ENCODE assay signal across 8 mouse cellular contexts in genomic region chr7:84749434-84750301, GRCm38 (mm10). TPM values are rescaled to one million over a fixed set of nuclear protein-coding genes. Genes with fewer than 3 reads are reported as not detected.
DNase-seq lines count a peak whose midpoint lies in the region; ATAC-seq and TF ChIP-seq lines count a peak whose summit lies in the region.

No protein-coding gene starts in this region.

- intact Hi-C loops in left cerebral cortex, postnatal 10 days (cut with DNase I) = loop anchor here (5.0 kb wide), 2 partner anchors 38 to 157 kb away; no protein-coding TSS in a partner anchor

- no peak for TF ChIP-seq CTCF in spleen, adult 2 months (IDR thresholded peaks at IDR 0.05; ENCODE audit: extremely low read depth, insufficient read depth, insufficient read length, insufficient replicate concordance)

- no peaks in the 10 kb centered on the region for H3K9me3 ChIP-seq in intestine, embryonic 14.5 days (ENCODE audit: control insufficient read depth, low read length)

- H3K9ac ChIP-seq in intestine, embryonic 14.5 days (ENCODE audit: low read length) = no peak overlapping the region

- H3K27ac ChIP-seq in spleen, adult 2 months (ENCODE audit: insufficient read depth, low read length) = no peak overlapping the region
- no peak overlapping the region for H3K27ac ChIP-seq in intestine, embryonic 14.5 days (ENCODE audit: low read depth)

- ATAC-seq in intestine, embryonic 14.5 days (replicated peaks; ENCODE audit: low FRiP score, low TSS enrichment, low read depth) = peak; percentile 68
- peak; percentile 91 for ATAC-seq in megakaryocyte-erythroid progenitor cell, adult 5-6 weeks (replicated peaks; ENCODE audit: low FRiP score, low TSS enrichment, poor library complexity, severe bottlenecking)

- peak in 1 of 2 experiments; percentile 38 for DNase-seq in spleen, adult 2 months (ENCODE audit: low read depth in 1 of 2, low spot score in 2 of 2)
- no peak for DNase-seq in spleen, adult 12 weeks (ENCODE audit: low spot score)
- DNase-seq in embryo, embryonic 11.5 days (ENCODE audit: low read depth, low spot score) = peak; percentile 60
- peak; percentile 5 for DNase-seq in gastrocnemius, postnatal 25 days
- DNase-seq in intestine, embryonic 14.5 days (ENCODE audit: low spot score) = peak; percentile 86
- peak; percentile 59 for DNase-seq in left cerebral cortex, postnatal 10 days (ENCODE audit: extremely low spot score in 1 of 2, low spot score in 2 of 2)
- peak; percentile 59 for DNase-seq in right cerebral cortex, postnatal 4 days

- H3K4me1 ChIP-seq in spleen, adult 2 months (ENCODE audit: control insufficient read depth, insufficient read depth, insufficient read length) = no peaks in the 10 kb centered on the region
- peaks cover 6% of the 10 kb centered on the region; the same call in 1 of the 2 replicates for H3K4me1 ChIP-seq in intestine, embryonic 14.5 days (replicated peaks; ENCODE audit: control insufficient read depth, insufficient read depth, low read length)

- H3K4me3 ChIP-seq in spleen, adult 2 months (ENCODE audit: extremely low read depth, insufficient read depth, insufficient read length) = peak overlapping the region; percentile 16; the same call in 1 of the 2 replicates
- H3K4me3 ChIP-seq in intestine, embryonic 14.5 days (ENCODE audit: low read depth, low read length) = peak overlapping the region; percentile 42

- H3K4me2 ChIP-seq in intestine, embryonic 14.5 days (ENCODE audit: low read length) = peak overlapping the region; percentile 54

- 0 out of 2 replicates have a peak, but pooled peaks cover 2% of the 10 kb centered on the region for H3K27me3 ChIP-seq in spleen, adult 2 months (ENCODE audit: control insufficient read depth, insufficient read depth, low read length)
- no peaks in the 10 kb centered on the region for H3K27me3 ChIP-seq in intestine, embryonic 14.5 days (replicated peaks; ENCODE audit: control insufficient read depth, insufficient read depth, low read length)

- 9% methylated on average over 21 of the region's 21 CpGs for WGBS in spleen, adult 2 months
- under 1% methylated on average over 21 of the region's 21 CpGs for WGBS in intestine, embryonic 14.5 days

- no peaks in the 10 kb centered on the region for H3K36me3 ChIP-seq in spleen, adult 2 months (ENCODE audit: control insufficient read depth, insufficient read depth, low read length)
- no peaks in the 10 kb centered on the region for H3K36me3 ChIP-seq in intestine, embryonic 14.5 days (ENCODE audit: control insufficient read depth, insufficient read depth, low read length)

- no peak for TF ChIP-seq POLR2A in spleen, adult 2 months (IDR thresholded peaks at IDR 0.05; ENCODE audit: low read depth, low read length)

RNA-seq across cellular contexts. Expression of gene Zfand6, which starts 59.9 kb away (rescaled TPM):
- 35.8 and 47.8 TPM in 2 replicates for polyA plus RNA-seq in spleen, adult 2 months (2012; rRNA removed)
- 10 to 100 TPM; 89.6 to 91.9 TPM for total RNA-seq in gastrocnemius, postnatal 25 days (2021)
- 159 and 172 TPM in 2 replicates for polyA plus RNA-seq in intestine, embryonic 14.5 days (2014; fragmentation: Nextera tagmentation; extraction: Ambion mirVana)
- 10 to 100 TPM; 53.0 to 55.1 TPM for total RNA-seq in left cerebral cortex, postnatal 10 days (2021)
- total RNA-seq in megakaryocyte-erythroid progenitor cell, adult 5-6 weeks (2014; fragmentation: Nextera tagmentation) = 43.5 and 56.6 TPM in 2 replicates
- 56.0 and 81.6 TPM in 2 replicates for total RNA-seq in megakaryocyte-erythroid progenitor cell, adult 5-6 weeks (2017)
